Mouse (Mus musculus): Measurements from ENCODE around the gene Hist1h4d. TPM values are rescaled to one million over a fixed set of nuclear protein-coding genes. Genes with fewer than 3 reads are reported as not detected.

Hist1h4d gene
- total RNA-seq (2023), result 100 to 1,000 TPM; 821 to 965 TPM

DNA sequence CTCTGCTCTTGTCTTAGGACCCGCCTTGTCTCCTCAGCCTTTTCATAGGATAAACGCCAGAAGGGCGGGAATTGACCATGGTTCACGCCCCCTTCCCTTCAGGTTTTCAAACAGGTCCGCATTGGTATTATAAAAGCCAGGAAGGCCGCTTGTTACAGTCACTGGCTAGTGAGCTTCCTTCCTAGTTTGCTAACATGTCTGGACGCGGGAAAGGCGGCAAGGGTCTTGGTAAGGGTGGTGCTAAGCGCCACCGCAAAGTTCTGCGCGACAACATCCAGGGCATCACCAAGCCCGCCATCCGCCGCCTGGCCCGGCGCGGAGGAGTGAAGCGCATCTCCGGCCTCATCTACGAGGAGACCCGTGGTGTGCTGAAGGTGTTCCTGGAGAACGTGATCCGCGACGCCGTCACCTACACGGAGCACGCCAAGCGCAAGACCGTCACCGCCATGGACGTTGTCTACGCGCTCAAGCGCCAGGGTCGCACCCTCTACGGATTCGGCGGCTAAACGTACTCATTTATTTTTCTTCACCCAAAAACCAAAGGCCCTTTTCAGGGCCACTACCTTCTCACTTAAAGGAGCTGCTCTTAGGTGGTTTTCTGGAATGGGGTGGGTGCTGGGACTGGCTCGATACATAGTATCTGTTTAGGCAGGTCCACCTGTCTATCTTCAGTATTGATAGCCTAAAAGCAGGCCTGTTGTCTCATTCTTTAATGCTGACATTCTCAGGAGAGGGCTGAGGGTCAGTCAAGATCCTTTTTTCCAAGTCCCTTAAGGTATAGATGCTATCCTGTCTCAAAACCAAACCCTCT, at the start of gene Hist1h4d:
Hist1h4d (plus strand) TSS at position 191 of the 811 bp plus-strand sequence.

DNA sequence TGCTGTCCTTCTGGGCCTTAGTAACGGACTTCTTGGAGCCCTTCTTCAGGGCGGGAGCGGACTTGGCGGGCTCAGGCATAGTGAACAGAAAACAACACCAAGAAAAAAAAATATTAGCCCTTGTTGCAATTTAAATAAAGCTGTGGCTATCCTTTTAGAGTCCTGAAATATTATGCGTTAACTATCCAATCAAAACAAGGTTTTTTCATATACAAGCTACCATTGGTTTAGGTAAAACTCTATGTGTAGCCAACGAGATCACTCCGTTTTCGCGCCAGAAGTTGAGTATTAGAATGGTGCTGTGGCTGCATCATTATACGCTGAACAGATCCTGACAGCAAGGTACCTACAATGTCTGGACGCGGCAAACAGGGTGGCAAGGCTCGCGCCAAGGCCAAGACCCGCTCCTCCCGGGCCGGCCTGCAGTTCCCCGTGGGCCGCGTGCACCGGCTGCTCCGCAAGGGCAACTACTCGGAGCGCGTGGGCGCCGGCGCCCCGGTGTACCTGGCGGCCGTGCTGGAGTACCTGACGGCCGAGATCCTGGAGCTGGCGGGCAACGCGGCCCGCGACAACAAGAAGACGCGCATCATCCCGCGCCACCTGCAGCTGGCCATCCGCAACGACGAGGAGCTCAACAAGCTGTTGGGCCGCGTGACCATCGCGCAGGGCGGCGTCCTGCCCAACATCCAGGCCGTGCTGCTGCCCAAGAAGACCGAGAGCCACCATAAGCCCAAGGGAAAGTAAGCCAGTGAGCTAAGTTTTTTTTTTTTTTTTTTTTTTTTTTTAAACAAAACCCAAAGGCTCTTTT, 47.6 kb upstream of the Hist1h4d start, which contains the start of gene Hist1h2af:
Hist1h2af (plus strand) TSS at position 347 of the 808 bp plus-strand sequence.

DNA sequence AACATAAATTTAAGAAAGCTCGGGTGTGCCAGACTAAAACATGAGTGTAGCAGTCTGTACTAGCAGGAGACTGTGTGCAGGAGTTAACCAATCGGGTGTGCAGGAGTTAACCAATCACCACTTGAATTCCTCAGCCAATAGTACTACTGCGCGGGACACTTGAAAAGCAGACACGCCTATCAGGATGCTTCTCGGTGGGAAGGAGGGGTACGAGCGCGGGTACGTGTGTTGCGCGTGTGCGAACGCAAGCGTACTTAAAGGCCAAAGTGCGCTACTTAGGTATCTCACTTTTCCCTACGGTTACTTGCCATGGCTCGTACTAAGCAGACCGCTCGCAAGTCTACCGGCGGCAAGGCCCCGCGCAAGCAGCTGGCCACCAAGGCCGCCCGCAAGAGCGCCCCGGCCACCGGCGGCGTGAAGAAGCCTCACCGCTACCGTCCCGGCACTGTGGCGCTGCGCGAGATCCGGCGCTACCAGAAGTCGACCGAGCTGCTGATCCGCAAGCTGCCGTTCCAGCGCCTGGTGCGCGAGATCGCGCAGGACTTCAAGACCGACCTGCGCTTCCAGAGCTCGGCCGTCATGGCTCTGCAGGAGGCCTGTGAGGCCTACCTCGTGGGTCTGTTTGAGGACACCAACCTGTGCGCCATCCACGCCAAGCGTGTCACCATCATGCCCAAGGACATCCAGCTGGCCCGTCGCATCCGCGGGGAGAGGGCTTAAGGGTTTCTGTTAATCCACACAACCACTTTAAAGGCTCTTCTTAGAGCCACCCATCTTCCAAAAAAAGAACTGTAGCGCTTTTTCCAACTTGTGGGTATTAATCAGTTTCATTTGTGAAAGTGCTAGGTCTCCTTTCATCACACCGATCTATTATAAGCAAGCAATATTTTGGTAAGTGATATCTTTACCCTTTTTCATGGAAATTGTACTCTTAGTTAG, 46.0 kb upstream of the Hist1h4d start, which contains the start of gene Hist1h3g:
Hist1h3g (plus strand) TSS at position 286 of the 939 bp plus-strand sequence.

DNA sequence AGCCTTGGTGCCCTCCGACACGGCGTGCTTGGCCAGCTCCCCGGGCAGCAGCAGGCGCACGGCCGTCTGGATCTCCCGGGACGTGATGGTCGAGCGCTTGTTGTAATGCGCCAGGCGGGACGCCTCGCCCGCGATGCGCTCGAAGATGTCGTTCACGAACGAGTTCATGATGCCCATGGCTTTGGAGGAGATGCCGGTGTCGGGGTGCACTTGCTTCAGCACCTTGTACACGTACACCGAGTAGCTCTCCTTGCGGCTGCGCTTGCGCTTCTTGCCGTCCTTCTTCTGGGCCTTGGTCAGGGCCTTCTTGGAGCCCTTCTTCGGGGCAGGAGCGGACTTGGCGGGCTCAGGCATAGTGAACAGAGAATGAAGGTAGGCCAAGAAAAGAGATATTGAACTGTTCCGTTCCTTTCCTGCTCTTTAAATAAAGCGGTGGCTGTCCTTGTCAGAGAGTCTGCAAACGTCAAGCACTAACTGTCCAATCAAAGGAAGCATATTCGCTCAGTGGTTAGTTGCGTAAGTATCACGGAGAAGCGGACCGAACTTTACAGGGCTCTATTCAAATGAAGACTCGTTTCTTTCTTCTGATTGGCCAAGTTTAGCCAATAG, 38.3 kb upstream of the Hist1h4d start, which contains the start of gene Hist1h2bh:
Hist1h2bh (minus strand) TSS at position 394 of the 609 bp plus-strand sequence.

DNA sequence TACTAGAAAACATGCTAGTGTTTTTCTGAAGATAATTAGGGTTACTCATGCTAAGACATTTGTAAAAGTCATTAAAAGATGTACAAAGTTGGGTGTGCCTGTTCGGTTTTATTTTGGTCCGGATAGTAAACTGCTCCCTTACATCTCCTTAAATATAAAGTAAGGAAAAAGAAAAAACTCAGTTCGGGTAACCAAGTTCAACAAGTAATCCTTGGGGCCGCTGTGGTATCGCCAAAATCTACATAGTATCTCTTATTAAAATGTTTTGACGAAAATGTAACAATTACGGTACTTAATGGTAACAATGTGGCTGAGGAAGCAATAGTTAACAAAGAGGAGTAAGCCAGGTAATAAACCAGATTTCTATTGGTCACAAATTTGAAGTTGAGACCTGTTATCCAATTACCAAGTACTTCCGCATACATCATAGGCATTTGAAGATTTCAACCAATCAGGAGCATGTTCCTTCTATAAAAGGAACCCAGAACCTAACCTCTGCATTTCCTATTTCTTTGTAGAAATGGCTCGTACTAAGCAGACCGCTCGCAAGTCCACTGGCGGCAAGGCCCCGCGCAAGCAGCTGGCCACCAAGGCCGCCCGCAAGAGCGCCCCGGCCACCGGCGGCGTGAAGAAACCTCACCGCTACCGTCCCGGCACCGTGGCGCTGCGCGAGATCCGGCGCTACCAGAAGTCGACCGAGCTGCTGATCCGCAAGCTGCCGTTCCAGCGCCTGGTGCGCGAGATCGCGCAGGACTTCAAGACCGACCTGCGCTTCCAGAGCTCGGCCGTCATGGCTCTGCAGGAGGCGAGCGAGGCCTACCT, 37.2 kb upstream of the Hist1h4d start, which contains the start of gene Hist1h3f:
Hist1h3f (plus strand) TSS at position 88 of the 822 bp plus-strand sequence.

DNA sequence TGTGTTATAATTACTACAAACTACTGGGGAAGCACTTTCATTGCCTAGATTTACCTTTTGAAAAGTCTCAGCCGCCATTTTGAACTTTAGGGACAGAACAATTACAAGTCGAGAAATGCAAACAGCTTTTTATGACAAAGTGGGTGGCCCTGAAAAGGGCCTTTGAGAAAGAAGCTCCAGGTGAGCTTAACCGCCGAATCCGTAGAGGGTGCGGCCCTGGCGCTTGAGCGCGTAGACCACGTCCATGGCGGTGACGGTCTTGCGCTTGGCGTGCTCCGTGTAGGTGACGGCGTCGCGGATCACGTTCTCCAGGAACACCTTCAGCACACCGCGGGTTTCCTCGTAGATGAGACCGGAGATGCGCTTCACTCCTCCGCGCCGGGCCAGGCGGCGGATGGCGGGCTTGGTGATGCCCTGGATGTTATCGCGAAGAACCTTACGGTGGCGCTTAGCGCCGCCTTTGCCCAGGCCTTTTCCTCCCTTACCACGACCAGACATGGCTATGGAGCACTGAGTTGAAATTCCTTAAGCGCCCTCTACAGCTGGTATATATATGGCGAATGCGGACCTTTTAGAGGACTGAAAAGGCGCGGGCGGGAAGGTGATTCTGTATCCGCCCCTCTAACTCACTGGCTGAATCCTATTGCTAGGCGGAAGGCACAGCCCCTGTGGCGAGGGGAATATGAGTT, 30.1 kb upstream of the Hist1h4d start, which contains the start of gene Hist1h4f:
Hist1h4f (minus strand) TSS at position 503 of the 689 bp plus-strand sequence.

DNA sequence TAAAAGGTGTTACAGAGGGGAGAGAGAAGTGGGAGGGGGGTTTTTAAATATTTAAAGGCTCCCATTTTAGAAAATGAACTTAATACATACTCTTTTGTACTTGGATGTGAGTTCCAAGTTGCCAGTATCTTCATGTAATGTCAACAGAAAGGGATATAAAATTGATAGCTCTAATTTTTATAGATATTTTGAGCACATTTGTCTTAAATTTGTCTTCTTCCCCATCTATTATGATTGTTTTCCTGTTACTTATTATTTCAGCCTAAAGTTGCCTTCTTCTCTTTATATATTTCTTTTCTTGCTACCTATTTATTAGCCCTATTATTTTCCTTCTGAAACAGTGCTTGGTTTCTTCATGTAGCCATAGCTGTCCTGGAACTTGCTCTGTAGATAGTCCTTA, 28.4 kb upstream of the Hist1h4d start, which contains the start of gene Hist1h1d:
Hist1h1d (plus strand) TSS at position 301 of the 400 bp plus-strand sequence.

DNA sequence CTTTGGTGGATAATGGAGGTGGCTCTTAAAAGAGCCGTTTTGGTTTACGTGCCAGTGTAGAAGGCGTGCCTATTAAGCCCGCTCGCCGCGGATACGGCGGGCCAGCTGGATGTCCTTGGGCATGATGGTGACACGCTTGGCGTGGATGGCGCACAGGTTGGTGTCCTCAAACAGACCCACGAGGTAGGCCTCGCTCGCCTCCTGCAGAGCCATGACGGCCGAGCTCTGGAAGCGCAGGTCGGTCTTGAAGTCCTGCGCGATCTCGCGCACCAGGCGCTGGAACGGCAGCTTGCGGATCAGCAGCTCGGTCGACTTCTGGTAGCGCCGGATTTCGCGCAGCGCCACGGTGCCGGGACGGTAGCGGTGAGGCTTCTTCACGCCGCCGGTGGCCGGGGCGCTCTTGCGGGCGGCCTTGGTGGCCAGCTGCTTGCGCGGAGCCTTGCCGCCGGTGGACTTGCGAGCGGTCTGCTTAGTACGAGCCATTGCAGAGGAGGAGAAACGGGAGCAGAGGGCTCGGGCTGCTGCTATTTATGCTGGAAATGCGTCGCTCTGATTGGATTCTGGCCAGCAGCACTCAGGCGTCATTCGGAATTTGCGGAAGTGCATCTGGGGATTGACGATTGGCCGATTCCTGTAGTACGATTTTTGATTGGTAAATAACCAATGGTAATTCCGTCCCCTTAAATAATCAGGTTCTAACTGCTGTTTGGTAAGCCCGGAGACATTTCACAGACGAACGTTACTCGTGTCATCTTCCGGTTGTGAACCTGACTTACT, 19.3 kb upstream of the Hist1h4d start, which contains the start of gene Hist1h3e:
Hist1h3e (minus strand) TSS at position 487 of the 777 bp plus-strand sequence.

DNA sequence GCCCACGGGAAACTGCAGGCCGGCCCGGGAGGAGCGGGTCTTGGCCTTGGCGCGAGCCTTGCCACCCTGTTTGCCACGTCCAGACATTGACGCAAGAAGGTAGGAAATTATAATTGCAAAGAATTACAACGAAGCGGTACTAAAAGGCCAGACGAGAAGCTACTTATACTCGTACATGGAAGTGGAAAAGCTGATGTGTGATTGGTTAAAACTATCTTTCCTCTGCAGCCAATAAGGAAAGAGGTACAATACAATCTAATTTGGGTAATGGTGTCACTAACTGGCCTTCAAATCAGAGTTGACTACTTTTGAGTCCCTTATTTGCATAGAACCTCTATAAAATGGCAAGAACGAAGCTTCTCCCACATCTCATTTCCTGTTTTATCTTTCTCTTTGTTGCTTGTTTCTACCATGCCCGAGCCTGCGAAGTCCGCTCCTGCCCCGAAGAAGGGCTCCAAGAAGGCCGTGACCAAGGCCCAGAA, 10.3 kb upstream of the Hist1h4d start, which contains the start of the genes Hist1h2ae and Hist1h2bg:
Hist1h2ae (minus strand) TSS at position 199 of the 482 bp plus-strand sequence.
Hist1h2bg (plus strand) TSS at position 375 of the 482 bp plus-strand sequence.

DNA sequence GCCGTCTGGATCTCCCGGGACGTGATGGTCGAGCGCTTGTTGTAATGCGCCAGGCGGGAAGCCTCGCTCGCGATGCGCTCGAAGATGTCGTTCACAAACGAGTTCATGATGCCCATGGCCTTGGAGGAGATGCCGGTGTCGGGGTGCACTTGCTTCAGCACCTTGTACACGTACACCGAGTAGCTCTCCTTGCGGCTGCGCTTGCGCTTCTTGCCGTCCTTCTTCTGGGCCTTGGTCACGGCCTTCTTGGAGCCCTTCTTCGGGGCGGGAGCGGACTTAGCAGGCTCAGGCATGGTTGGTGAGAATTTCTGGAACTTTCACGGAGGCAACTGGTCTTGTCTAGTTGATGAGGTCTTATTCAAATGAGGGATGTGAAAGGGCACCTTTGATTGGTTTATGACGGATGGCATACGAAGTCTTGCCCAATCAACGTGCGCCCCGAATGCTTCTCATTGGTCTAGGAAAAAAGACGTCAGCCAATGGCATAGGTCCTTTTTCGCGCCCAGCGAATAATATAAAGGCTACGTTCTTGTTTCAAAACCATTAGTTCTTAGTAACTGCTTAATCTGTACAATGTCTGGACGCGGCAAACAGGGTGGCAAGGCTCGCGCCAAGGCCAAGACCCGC, 7.4 kb upstream of the Hist1h4d start, which contains the start of the genes Hist1h2bf and Hist1h2ad:
Hist1h2bf (minus strand) TSS at position 299 of the 627 bp plus-strand sequence.
Hist1h2ad (plus strand) TSS at position 484 of the 627 bp plus-strand sequence.

DNA sequence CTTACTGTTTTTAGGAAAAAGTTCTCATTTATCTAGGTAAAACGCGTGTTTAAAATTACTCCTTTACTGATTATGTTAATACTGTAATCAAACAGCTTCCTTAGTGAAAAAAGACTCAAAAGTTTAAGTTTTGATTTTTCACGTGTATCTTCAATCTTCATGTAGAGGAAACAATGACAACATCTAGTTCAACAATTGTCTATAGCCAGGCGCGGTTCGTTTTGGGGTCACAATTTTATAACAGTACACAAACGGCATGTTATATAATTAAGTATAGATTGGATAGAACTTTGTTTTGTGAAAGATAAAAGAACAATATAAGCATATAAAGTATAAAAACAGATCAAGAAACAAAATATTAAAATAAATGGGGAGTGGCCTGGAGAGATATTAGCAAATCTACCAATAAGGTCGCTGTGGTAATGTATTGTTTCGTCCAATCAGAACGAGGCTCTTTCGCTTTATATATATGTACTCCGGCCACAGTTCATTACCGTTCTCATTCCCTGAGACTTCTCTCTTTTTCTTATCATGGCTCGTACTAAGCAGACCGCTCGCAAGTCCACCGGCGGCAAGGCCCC, 6.0 kb upstream of the Hist1h4d start, which contains the start of gene Hist1h3d:
Hist1h3d (plus strand) TSS at position 493 of the 581 bp plus-strand sequence.

DNA sequence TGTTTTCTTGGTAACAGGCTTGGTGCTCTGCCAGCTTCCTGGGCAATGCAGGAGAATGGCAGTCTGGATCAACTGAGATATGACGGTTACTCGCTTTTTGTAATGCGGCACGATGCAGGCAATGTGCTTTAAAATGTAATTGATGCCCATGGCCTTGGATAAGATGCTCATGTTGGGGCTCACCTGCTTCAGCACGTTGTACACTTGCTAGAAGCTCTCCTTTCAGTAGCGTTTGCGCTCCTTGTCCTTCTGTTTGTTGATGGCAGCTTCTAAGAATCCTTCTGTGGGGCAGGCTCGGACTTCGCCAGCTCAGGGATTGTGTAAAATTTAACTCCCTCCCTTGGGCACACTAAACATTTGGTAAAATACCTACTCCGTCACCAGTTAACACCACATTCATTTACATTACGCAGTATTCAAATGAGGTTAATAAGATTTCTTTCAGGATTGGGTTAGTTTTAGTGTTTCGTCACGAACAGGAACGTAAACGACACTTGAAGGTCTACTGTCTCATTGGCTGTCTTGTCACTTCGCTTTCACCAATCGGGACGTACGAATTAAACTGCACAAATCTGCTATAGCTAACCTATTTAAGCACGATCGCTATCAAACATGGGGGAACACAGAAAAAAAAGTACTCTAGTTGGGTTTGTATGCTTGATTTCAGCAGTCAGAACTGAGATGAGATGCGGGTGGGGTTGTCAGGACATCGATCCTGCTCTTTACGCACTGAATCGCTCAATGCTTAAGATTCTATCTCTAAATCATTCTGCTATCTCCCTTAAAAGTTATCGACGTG, 39.5 kb downstream of the Hist1h4d start, which contains the start of gene Hist1h2be:
Hist1h2be (minus strand) TSS at position 392 of the 799 bp plus-strand sequence.

DNA sequence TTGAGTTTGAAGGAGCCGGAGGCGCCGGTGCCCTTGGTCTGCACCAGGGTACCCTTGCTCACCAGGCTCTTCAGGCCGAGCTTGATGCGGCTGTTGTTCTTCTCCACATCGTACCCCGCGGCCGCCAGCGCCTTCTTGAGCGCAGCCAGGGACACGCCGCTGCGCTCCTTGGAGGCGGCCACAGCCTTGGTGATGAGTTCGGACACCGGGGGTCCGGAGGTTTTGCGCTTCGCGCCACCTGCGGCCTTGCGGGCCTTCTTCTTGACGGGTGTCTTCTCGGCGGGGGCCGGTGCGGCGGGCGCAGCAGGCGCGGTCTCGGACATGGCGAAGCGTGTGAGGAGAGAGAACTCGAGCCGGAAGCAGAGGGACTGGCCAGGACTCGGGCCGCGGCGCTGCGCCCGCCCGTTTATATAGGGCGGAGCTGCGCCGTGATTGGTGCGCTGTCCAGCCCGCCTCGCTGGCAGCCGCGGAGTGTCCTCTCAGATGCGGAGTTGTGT, 40.8 kb downstream of the Hist1h4d start, which contains the start of gene Hist1h1e:
Hist1h1e (minus strand) TSS at position 384 of the 497 bp plus-strand sequence.

Measured in neutrophil, adult 83 days (primary cell).